Mouse (Mus musculus) cerebellum, adult 2 months (tissue): ENCODE measurements at regions not wholly inside any gene's neighbourhood (a gene's known extent, or its start where the extent isn't known, plus 50 kb on each side); places are given as distances from the start of the nearest gene placed in this dataset.
A peak's percentile ranks its signal among the peaks of the same experiment; 100 is the strongest.

Experiments
- DNase-seq, 2 experiments: peaks; one replicate each; pipeline ENCODE4 v3.0.0; 2021
- H3K27ac ChIP-seq: fragments of 200-500 bp; 2 replicates; pipeline ENCODE4 v1.5.1; 2012; ENCODE audit warnings: low read length, control low read depth, inconsistent platforms; ENCODE audit not compliant: insufficient read depth
- H3K27me3 ChIP-seq: fragments of 200-500 bp; 2 replicates; pipeline ENCODE4 v1.6.1; 2012; ENCODE audit warnings: inconsistent platforms, mild to moderate bottlenecking, low read length, moderate library complexity; ENCODE audit not compliant: control insufficient read depth, insufficient read depth
- H3K4me1 ChIP-seq: fragments of 200-500 bp; 2 replicates; pipeline ENCODE4 v1.6.1; 2011; ENCODE audit warnings: low read length; ENCODE audit not compliant: control insufficient read depth, insufficient read depth
- H3K4me3 ChIP-seq: fragments of 200-500 bp; replicated peaks from 2 replicates; pipeline ENCODE3; 2011; ENCODE audit warnings: mild to moderate bottlenecking, low read depth, low read length, control low read depth; ENCODE audit not compliant: insufficient read depth
- CTCF ChIP-seq: fragments of 200-500 bp; IDR thresholded peaks from 2 replicates; pipeline ENCODE4 v1.5.1; 2011; ENCODE audit warnings: low read depth, mild to moderate bottlenecking, control low read depth, low read length, moderate library complexity, borderline replicate concordance; ENCODE audit not compliant: insufficient read depth
- POLR2A ChIP-seq: fragments of 200-500 bp; IDR thresholded peaks from 2 replicates; pipeline ENCODE4 v1.6.1; 2011; ENCODE audit warnings: low read length, control low read depth, borderline replicate concordance; ENCODE audit not compliant: insufficient read depth
- WGBS: fragments of 180-500 bp; shearing (Covaris S2); methylation state at CpG from one replicate; pipeline ENCODE4 v1.1.7; 2018; 5-methylcytosine and 5-hydroxymethylcytosine counted together

GRCm38 (mm10) chr17:49172800-49173150, 240.6 kb downstream of the Lrfn2 start:
- no peak for DNase-seq
- H3K4me3 ChIP-seq = no peak overlapping the region
- 21% methylated on average over 8 of the region's 8 CpGs for WGBS
- H3K27ac ChIP-seq = no peak overlapping the region
- TF ChIP-seq POLR2A (no peak), CTCF (no peak)
- H3K4me1 ChIP-seq = peaks cover 8% of the 10 kb centered on the region
- no peaks in the 10 kb centered on the region; the same call in 1 of the 2 replicates for H3K27me3 ChIP-seq

- DNase-seq = no peak
- Histone ChIP-seq H3K4me3 (no peak overlapping the region), H3K27me3 (no peaks in the 10 kb centered on the region), H3K27ac (no peak overlapping the region), H3K4me1 (no peaks in the 10 kb centered on the region)
- no peak for TF ChIP-seq CTCF
- TF ChIP-seq POLR2A = no peak
- 89% methylated on average over 6 of the region's 6 CpGs for WGBS
Measured at GRCm38 (mm10) chr17:49177966-49178731, 246.0 kb downstream of the Lrfn2 start.

- Histone ChIP-seq H3K27me3 (no peaks in the 10 kb centered on the region), H3K27ac (no peak overlapping the region), H3K4me1 (peaks cover 3% of the 10 kb centered on the region; the same call in 1 of the 2 replicates), H3K4me3 (no peak overlapping the region)
- peak; percentile 54 to 59 for DNase-seq
- 20% methylated on average over 4 of the region's 4 CpGs for WGBS
- peak; percentile 78 for TF ChIP-seq CTCF
- no peak for TF ChIP-seq POLR2A
Measured at GRCm38 (mm10) chr17:49182485-49182884, 245.7 kb upstream of the Mocs1 start.

GRCm38 (mm10) chr17:49183917-49184316, 244.2 kb upstream of the Mocs1 start:
- Histone ChIP-seq H3K4me3 (no peak overlapping the region), H3K4me1 (peaks cover 3% of the 10 kb centered on the region; the same call in 1 of the 2 replicates), H3K27me3 (no peaks in the 10 kb centered on the region), H3K27ac (no peak overlapping the region)
- peak in 1 of 2 experiments; percentile 24 for DNase-seq
- no peak for TF ChIP-seq POLR2A
- no peak for TF ChIP-seq CTCF
- 50% methylated on average over 3 of the region's 3 CpGs for WGBS

GRCm38 (mm10) chr17:49185052-49185612, 243.0 kb upstream of the Mocs1 start:
- no peaks in the 10 kb centered on the region for H3K27me3 ChIP-seq
- WGBS = 85% methylated on average over 8 of the region's 8 CpGs

GRCm38 (mm10) chr17:49189765-49190164, 238.4 kb upstream of the Mocs1 start:
- Histone ChIP-seq H3K4me3 (no peak overlapping the region), H3K27me3 (no peaks in the 10 kb centered on the region), H3K4me1 (peaks cover 24% of the 10 kb centered on the region), H3K27ac (no peak overlapping the region)
- TF ChIP-seq POLR2A (no peak), CTCF (peak; percentile 55)
- WGBS = 56% methylated on average over 3 of the region's 3 CpGs
- DNase-seq = peak in 1 of 2 experiments; percentile 44

More at GRCm38 (mm10) chr17:49185052-49185612, 243.0 kb upstream of the Mocs1 start:
- DNase-seq = no peak
- TF ChIP-seq POLR2A (no peak), CTCF (no peak)
- peaks cover 12% of the 10 kb centered on the region; the same call in 1 of the 2 replicates for H3K4me1 ChIP-seq
- no peak overlapping the region for H3K27ac ChIP-seq
- no peak overlapping the region for H3K4me3 ChIP-seq

GRCm38 (mm10) chr17:49190337-49190736, 237.8 kb upstream of the Mocs1 start:
- Histone ChIP-seq H3K27me3 (no peaks in the 10 kb centered on the region), H3K4me3 (no peak overlapping the region), H3K27ac (no peak overlapping the region), H3K4me1 (peaks cover 21% of the 10 kb centered on the region)
- peak; percentile 92 to 95 for DNase-seq
- 7% methylated on average over 4 of the region's 4 CpGs for WGBS
- TF ChIP-seq POLR2A = no peak
- TF ChIP-seq CTCF = no peak

GRCm38 (mm10) chr17:49196046-49196684, 232.0 kb upstream of the Mocs1 start:
- TF ChIP-seq CTCF (no peak), POLR2A (no peak)
- H3K4me3 ChIP-seq = no peak overlapping the region
- no peak overlapping the region for H3K27ac ChIP-seq
- no peaks in the 10 kb centered on the region for H3K27me3 ChIP-seq
- no peak for DNase-seq
- WGBS = 95% methylated on average over 8 of the region's 8 CpGs
- H3K4me1 ChIP-seq = peaks cover 4% of the 10 kb centered on the region; the same call in 1 of the 2 replicates
